Mouse (Mus musculus) lung, postnatal 0 days (tissue): ENCODE results near the gene Unc45a. TPM values are rescaled to one million over a fixed set of nuclear protein-coding genes. Genes with fewer than 3 reads are reported as not detected.
A peak's percentile ranks its signal among the peaks of the same experiment; 100 is the strongest.

Experiments used
- ATAC-seq: fragments of 200-750 bp; cut with Nextera tagmentation; 2 replicates; pipeline ENCODE4 v1.8.0; 2017; ENCODE audit warnings: moderate library complexity
- DNase-seq: peaks from one replicate; pipeline ENCODE4 v3.0.0-alpha.2; 2016; ENCODE audit warnings: low spot score
- H3K27ac ChIP-seq: fragments of 300-500 bp; sonication (generic); 2 replicates; pipeline ENCODE4 v1.5.1; 2014; ENCODE audit warnings: antibody characterized with exemption, mild to moderate bottlenecking, low read length, mixed read lengths
- H3K27me3 ChIP-seq: fragments of 300-500 bp; sonication (generic); replicated peaks from 2 replicates; pipeline ENCODE4 v1.6.1; 2014; ENCODE audit warnings: low read length, mixed read lengths; ENCODE audit not compliant: insufficient read depth
- H3K36me3 ChIP-seq: fragments of 300-500 bp; sonication (generic); 2 replicates; pipeline ENCODE4 v1.6.1; 2014; ENCODE audit warnings: low read length, mixed read lengths; ENCODE audit not compliant: insufficient read depth
- H3K4me1 ChIP-seq: fragments of 300-500 bp; sonication (generic); 2 replicates; pipeline ENCODE4 v1.6.1; 2014; ENCODE audit warnings: antibody characterized with exemption, low read depth, low read length, mixed read lengths; ENCODE audit not compliant: insufficient read depth
- H3K4me2 ChIP-seq: fragments of 300-500 bp; sonication (generic); replicated peaks from 2 replicates; pipeline ENCODE4 v1.6.1; 2014; ENCODE audit warnings: low read depth, mild to moderate bottlenecking, low read length, moderate library complexity, mixed read lengths
- H3K4me3 ChIP-seq: fragments of 300-500 bp; sonication (generic); 2 replicates; pipeline ENCODE4 v1.5.1; 2014; ENCODE audit warnings: low read depth, low read length
- H3K9ac ChIP-seq: fragments of 300-500 bp; sonication (generic); replicated peaks from 2 replicates; pipeline ENCODE4 v1.6.1; 2014; ENCODE audit warnings: low read depth, mild to moderate bottlenecking
- H3K9me3 ChIP-seq: fragments of 300-500 bp; sonication (generic); 2 replicates; pipeline ENCODE4 v1.6.1; 2016; ENCODE audit warnings: low read length, mixed read lengths
- CTCF ChIP-seq: IDR thresholded peaks from 2 replicates; pipeline ENCODE4 v1.5.1; 2016; ENCODE audit warnings: antibody characterized with exemption, mild to moderate bottlenecking
- EP300 ChIP-seq: IDR thresholded peaks from 2 replicates; pipeline ENCODE4 v1.6.1; 2016; ENCODE audit warnings: antibody characterized with exemption, mild to moderate bottlenecking, control low read depth
- WGBS: fragments of 180-500 bp; shearing (Covaris S2); extraction: QIAGEN DNeasy Blood & Tissue Kit; methylation state at CpG from one replicate; pipeline ENCODE4 v1.1.7; 2014; 5-methylcytosine and 5-hydroxymethylcytosine counted together
- polyA plus RNA-seq: library from polyadenylated mRNA; unstranded; fragments of >200 nt; fragmentation: Nextera tagmentation; extraction: Ambion mirVana; gene quantifications from 2 replicates; pipeline ENCODE4 v1.2.1, GENCODE M21; 2015

Gene Unc45a
- polyA plus RNA-seq, 1 experiment from 2014 or later: 32.9 TPM

- no peaks in the 10 kb centered on the region for H3K9me3 ChIP-seq
- peak within 1 kb of the TSS; percentile 66 for H3K27ac ChIP-seq
- peak within 1 kb of the TSS; percentile 40 for H3K9ac ChIP-seq
- H3K36me3 ChIP-seq: no peaks in the 10 kb centered on the region
- peak within 1 kb of the TSS; percentile 62 for H3K4me3 ChIP-seq
- WGBS: under 1% methylated on average over 51 of the region's 52 CpGs
- DNase-seq (peak; percentile 98), ATAC-seq (peak; percentile 100)
- peak within 1 kb of the TSS; percentile 84 for H3K4me2 ChIP-seq
- TF ChIP-seq CTCF (peak; percentile 3; the same call in 1 of the 2 replicates), EP300 (no peak)
- no peaks in the 10 kb centered on the region; the same call in 1 of the 2 replicates for H3K4me1 ChIP-seq
- no peaks in the 10 kb centered on the region for H3K27me3 ChIP-seq
Measured at GRCm38 (mm10) chr7:80294062-80294763, 46.6 kb downstream of the Unc45a start, which contains the start of gene Prc1. Gene Prc1 (plus strand): TSS chr7:80294450.

- TF ChIP-seq CTCF (no peak), EP300 (no peak)
- no peak for ATAC-seq
- H3K36me3 ChIP-seq: 0 out of 2 replicates have a peak, but pooled peaks cover 12% of the 10 kb centered on the region
Measured at GRCm38 (mm10) chr7:80287736-80288135, 53.1 kb downstream of the Unc45a start.

GRCm38 (mm10) chr7:80285725-80286124 lies 55.1 kb downstream of the Unc45a start:
- no peak for TF ChIP-seq CTCF
- TF ChIP-seq EP300: no peak
- Histone ChIP-seq H3K36me3 (0 out of 2 replicates have a peak, but pooled peaks cover 12% of the 10 kb centered on the region), H3K9me3 (no peaks in the 10 kb centered on the region), H3K4me3 (no peak overlapping the region), H3K4me1 (no peaks in the 10 kb centered on the region), H3K27ac (no peak overlapping the region), H3K4me2 (no peak overlapping the region), H3K9ac (no peak overlapping the region), H3K27me3 (no peaks in the 10 kb centered on the region)
- ATAC-seq (no peak), DNase-seq (no peak)
- WGBS: 94% methylated on average over 6 of the region's 6 CpGs

More at GRCm38 (mm10) chr7:80287736-80288135, 53.1 kb downstream of the Unc45a start:
- H3K27ac ChIP-seq: no peak overlapping the region
- no peaks in the 10 kb centered on the region for H3K4me1 ChIP-seq
- no peak for DNase-seq
- H3K9me3 ChIP-seq: no peaks in the 10 kb centered on the region
- no peak overlapping the region for H3K4me2 ChIP-seq
- 82% methylated on average over 10 of the region's 10 CpGs for WGBS
- H3K27me3 ChIP-seq: no peaks in the 10 kb centered on the region
- no peak overlapping the region for H3K9ac ChIP-seq
- H3K4me3 ChIP-seq: no peak overlapping the region

GRCm38 (mm10) chr7:80284391-80284790 lies 56.4 kb downstream of the Unc45a start:
- no peak overlapping the region for H3K27ac ChIP-seq
- TF ChIP-seq CTCF (no peak), EP300 (no peak)
- 0 out of 2 replicates have a peak, but pooled peaks cover 12% of the 10 kb centered on the region for H3K36me3 ChIP-seq
- no peak overlapping the region for H3K4me2 ChIP-seq
- H3K4me1 ChIP-seq: no peaks in the 10 kb centered on the region
- no peak overlapping the region for H3K9ac ChIP-seq
- WGBS: 59% methylated on average over 5 of the region's 5 CpGs
- peak; percentile 77 for ATAC-seq
- DNase-seq: peak; percentile 77
- no peaks in the 10 kb centered on the region for H3K27me3 ChIP-seq
- no peak overlapping the region for H3K4me3 ChIP-seq
- H3K9me3 ChIP-seq: no peaks in the 10 kb centered on the region

GRCm38 (mm10) chr7:80283226-80283918 lies 57.4 kb downstream of the Unc45a start:
- Histone ChIP-seq H3K9me3 (no peaks in the 10 kb centered on the region), H3K4me1 (no peaks in the 10 kb centered on the region), H3K4me3 (no peak overlapping the region), H3K9ac (no peak overlapping the region), H3K27me3 (no peaks in the 10 kb centered on the region), H3K4me2 (no peak overlapping the region), H3K27ac (no peak overlapping the region), H3K36me3 (0 out of 2 replicates have a peak, but pooled peaks cover 11% of the 10 kb centered on the region)
- no peak for DNase-seq
- no peak for TF ChIP-seq EP300
- no peak for TF ChIP-seq CTCF
- ATAC-seq: no peak
- 94% methylated on average over 3 of the region's 3 CpGs for WGBS

GRCm38 (mm10) chr7:80281646-80282045 lies 59.2 kb downstream of the Unc45a start:
- peaks cover 12% of the 10 kb centered on the region; the same call in 1 of the 2 replicates for H3K36me3 ChIP-seq

More at GRCm38 (mm10) chr7:80281646-80282045, 59.2 kb downstream of the Unc45a start:
- Histone ChIP-seq H3K27me3 (no peaks in the 10 kb centered on the region), H3K4me1 (no peaks in the 10 kb centered on the region), H3K4me2 (no peak overlapping the region), H3K9me3 (no peaks in the 10 kb centered on the region), H3K4me3 (no peak overlapping the region), H3K27ac (no peak overlapping the region), H3K9ac (no peak overlapping the region)
- no peak for TF ChIP-seq EP300
- WGBS: 83% methylated on average over 3 of the region's 3 CpGs
- ATAC-seq (no peak), DNase-seq (no peak)
